Mouse (Mus musculus) kidney, embryonic 16.5 days (tissue): ENCODE results near the gene Hmg20b. TPM values are rescaled to one million over a fixed set of nuclear protein-coding genes. Genes with fewer than 3 reads are reported as not detected.

Source experiments
- ATAC-seq: fragments of 200-750 bp; cut with Nextera tagmentation; 2 replicates; pipeline ENCODE4 v1.8.0; 2017; ENCODE audit warnings: moderate TSS enrichment; ENCODE audit not compliant: low FRiP score, low TSS enrichment
- H3K27ac ChIP-seq: fragments of 300-500 bp; sonication (generic); 2 replicates; pipeline ENCODE4 v1.5.1; 2014; ENCODE audit warnings: low read length
- H3K27me3 ChIP-seq: fragments of 300-500 bp; sonication (generic); 2 replicates; pipeline ENCODE4 v1.6.1; 2014; ENCODE audit warnings: low read length, control low read depth, mixed read lengths; ENCODE audit not compliant: insufficient read depth
- H3K36me3 ChIP-seq: fragments of 300-500 bp; sonication (generic); 2 replicates; pipeline ENCODE4 v1.6.1; 2014; ENCODE audit warnings: low read length, control low read depth, mixed read lengths; ENCODE audit not compliant: insufficient read depth
- H3K4me1 ChIP-seq: fragments of 300-500 bp; sonication (generic); 2 replicates; pipeline ENCODE4 v1.6.1; 2014; ENCODE audit warnings: low read length, control low read depth, mixed read lengths; ENCODE audit not compliant: insufficient read depth
- H3K4me2 ChIP-seq: fragments of 300-500 bp; sonication (generic); replicated peaks from 2 replicates; pipeline ENCODE4 v1.6.1; 2014; ENCODE audit warnings: low read depth, low read length
- H3K4me3 ChIP-seq: fragments of 300-500 bp; sonication (generic); 2 replicates; pipeline ENCODE4 v1.5.1; 2014; ENCODE audit warnings: mild to moderate bottlenecking, low read length
- H3K9ac ChIP-seq: fragments of 300-500 bp; sonication (generic); replicated peaks from 2 replicates; pipeline ENCODE4 v1.6.1; 2014; ENCODE audit warnings: low read length
- H3K9me3 ChIP-seq: fragments of 300-500 bp; sonication (generic); 2 replicates; pipeline ENCODE4 v1.6.1; 2016; ENCODE audit warnings: low read length, control low read depth
- WGBS: fragments of 180-500 bp; shearing (Covaris S2); extraction: QIAGEN DNeasy Blood & Tissue Kit; methylation state at CpG from one replicate; pipeline ENCODE4 v1.1.7; 2014; 5-methylcytosine and 5-hydroxymethylcytosine counted together
- polyA plus RNA-seq: library from polyadenylated mRNA; unstranded; fragments of >200 nt; fragmentation: Nextera tagmentation; extraction: Ambion mirVana; gene quantifications from 2 replicates; pipeline ENCODE4 v1.2.1, GENCODE M21; 2015

The Hmg20b gene
- polyA plus RNA-seq, 1 experiment from 2014 or later = 90.6 TPM

- WGBS = 49% methylated on average over 8 of the region's 8 CpGs
Observed at GRCm38 (mm10) chr10:81344421-81345161, 5.7 kb downstream of the Hmg20b start.

GRCm38 (mm10) chr10:81342686-81343505, 7.4 kb downstream of the Hmg20b start, which contains the start of gene Gipc3:
Gipc3 (minus strand) TSS chr10:81343266.
- peaks cover 20% of the 10 kb centered on the region for H3K4me1 ChIP-seq
- H3K9me3 ChIP-seq = no peaks in the 10 kb centered on the region
- H3K36me3 ChIP-seq = peaks cover 3% of the 10 kb centered on the region; the same call in 1 of the 2 replicates
- H3K4me3 ChIP-seq = peak within 1 kb of the TSS; percentile 54
- H3K9ac ChIP-seq = peak within 1 kb of the TSS; percentile 69
- 2% methylated on average over 62 of the region's 67 CpGs for WGBS
- peaks cover 37% of the 10 kb centered on the region for H3K27me3 ChIP-seq
- H3K4me2 ChIP-seq = peak within 1 kb of the TSS; percentile 83
- no peak for ATAC-seq
- no peak within 1 kb of the TSS for H3K27ac ChIP-seq

More at GRCm38 (mm10) chr10:81344421-81345161, 5.7 kb downstream of the Hmg20b start:
- H3K36me3 ChIP-seq = peaks cover 7% of the 10 kb centered on the region; the same call in 1 of the 2 replicates
- no peak overlapping the region for H3K9ac ChIP-seq
- peaks cover 37% of the 10 kb centered on the region for H3K27me3 ChIP-seq
- no peak overlapping the region for H3K4me2 ChIP-seq
- H3K4me3 ChIP-seq = no peak overlapping the region
- peaks cover 28% of the 10 kb centered on the region for H3K4me1 ChIP-seq
- no peak overlapping the region for H3K27ac ChIP-seq
- no peaks in the 10 kb centered on the region for H3K9me3 ChIP-seq
- ATAC-seq = no peak

- 36% methylated on average over 16 of the region's 16 CpGs for WGBS
- Histone ChIP-seq H3K4me2 (no peak overlapping the region), H3K27ac (no peak overlapping the region), H3K27me3 (peaks cover 37% of the 10 kb centered on the region), H3K9ac (no peak overlapping the region), H3K4me1 (peaks cover 10% of the 10 kb centered on the region), H3K4me3 (no peak overlapping the region), H3K9me3 (no peaks in the 10 kb centered on the region), H3K36me3 (no peaks in the 10 kb centered on the region)
- no peak for ATAC-seq
Observed at GRCm38 (mm10) chr10:81341333-81341949, 8.8 kb downstream of the Hmg20b start.

- H3K4me1 ChIP-seq = peaks cover 15% of the 10 kb centered on the region
- H3K27ac ChIP-seq = no peak overlapping the region
- no peak overlapping the region for H3K9ac ChIP-seq
- WGBS = 41% methylated on average over 17 of the region's 17 CpGs
- H3K4me3 ChIP-seq = no peak overlapping the region
- H3K9me3 ChIP-seq = no peaks in the 10 kb centered on the region
- H3K27me3 ChIP-seq = peaks cover 37% of the 10 kb centered on the region
- no peak overlapping the region for H3K4me2 ChIP-seq
- ATAC-seq = no peak
- no peaks in the 10 kb centered on the region for H3K36me3 ChIP-seq
Observed at GRCm38 (mm10) chr10:81340551-81341332, 9.5 kb downstream of the Hmg20b start.

GRCm38 (mm10) chr10:81336558-81336957, 13.7 kb downstream of the Hmg20b start:
- H3K27me3 ChIP-seq = peaks cover 11% of the 10 kb centered on the region; the same call in 1 of the 2 replicates
- WGBS = 80% methylated on average over 4 of the region's 4 CpGs
- no peak overlapping the region for H3K4me3 ChIP-seq
- ATAC-seq = no peak
- H3K4me1 ChIP-seq = peaks cover 27% of the 10 kb centered on the region
- H3K27ac ChIP-seq = peak overlapping the region; percentile 82; the same call in 1 of the 2 replicates
- H3K36me3 ChIP-seq = no peaks in the 10 kb centered on the region
- H3K9me3 ChIP-seq = no peaks in the 10 kb centered on the region
- H3K9ac ChIP-seq = no peak overlapping the region
- no peak overlapping the region for H3K4me2 ChIP-seq

GRCm38 (mm10) chr10:81335393-81336340, 14.6 kb downstream of the Hmg20b start:
- no peaks in the 10 kb centered on the region for H3K9me3 ChIP-seq
- H3K4me1 ChIP-seq = peaks cover 27% of the 10 kb centered on the region
- no peaks in the 10 kb centered on the region for H3K36me3 ChIP-seq
- H3K4me2 ChIP-seq = no peak overlapping the region
- peak; percentile 46; the same call in 1 of the 2 replicates for ATAC-seq
- WGBS = 41% methylated on average over 19 of the region's 19 CpGs
- H3K4me3 ChIP-seq = no peak overlapping the region
- H3K27ac ChIP-seq = peak overlapping the region; percentile 82
- peak overlapping the region; percentile 29; the same call in 1 of the 2 replicates for H3K9ac ChIP-seq
- 0 out of 2 replicates have a peak, but pooled peaks cover 4% of the 10 kb centered on the region for H3K27me3 ChIP-seq

DNA sequence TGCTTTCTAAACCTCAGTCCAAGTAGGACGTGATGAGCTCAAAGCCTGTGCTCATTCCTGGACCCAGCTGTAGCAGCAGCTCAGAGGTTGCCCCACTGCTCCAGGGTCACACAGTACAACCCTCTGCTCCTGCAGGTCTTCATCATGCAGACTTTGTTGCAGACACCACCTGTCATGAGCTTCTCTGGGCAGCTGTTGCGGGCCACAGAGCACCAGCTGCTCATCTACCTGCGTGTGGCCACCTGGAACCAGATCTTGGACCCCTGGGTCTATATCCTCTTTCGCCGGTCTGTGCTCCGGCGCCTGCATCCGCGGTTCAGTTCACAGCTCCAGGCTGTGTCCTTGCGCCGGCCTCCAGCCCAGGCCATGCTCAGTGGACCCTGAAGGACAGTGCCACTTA, 16.0 kb downstream of the Hmg20b start:
- no peaks in the 10 kb centered on the region for H3K9me3 ChIP-seq
- WGBS = 39% methylated on average over 11 of the region's 11 CpGs
- peak overlapping the region; percentile 71; the same call in 1 of the 2 replicates for H3K27ac ChIP-seq
- H3K4me2 ChIP-seq = no peak overlapping the region
- 0 out of 2 replicates have a peak, but pooled peaks cover 4% of the 10 kb centered on the region for H3K27me3 ChIP-seq
- peaks cover 37% of the 10 kb centered on the region for H3K4me1 ChIP-seq
- no peak for ATAC-seq
- no peak overlapping the region for H3K4me3 ChIP-seq
- H3K9ac ChIP-seq = peak overlapping the region; percentile 34
- H3K36me3 ChIP-seq = no peaks in the 10 kb centered on the region

DNA sequence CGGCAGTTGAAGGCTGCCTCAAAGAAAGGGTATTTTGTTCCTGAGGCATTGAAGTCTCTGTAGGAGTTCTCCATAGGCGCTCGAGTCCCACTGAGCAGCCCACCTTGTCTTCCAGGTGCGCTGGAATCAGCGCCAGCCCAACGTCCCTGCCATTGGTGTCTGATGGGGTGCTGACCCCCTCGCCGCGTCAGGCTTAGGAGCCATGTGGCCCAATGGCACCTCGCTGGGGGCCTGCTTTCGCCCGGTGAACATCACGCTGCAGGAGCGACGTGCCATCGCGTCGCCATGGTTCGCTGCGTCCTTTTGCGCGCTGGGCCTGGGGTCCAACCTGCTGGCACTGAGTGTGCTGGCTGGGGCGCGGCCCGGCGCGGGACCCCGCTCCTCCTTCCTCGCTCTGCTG, 18.0 kb downstream of the Hmg20b start:
- Histone ChIP-seq H3K4me3 (peak overlapping the region; percentile 15), H3K27ac (no peak overlapping the region), H3K9me3 (no peaks in the 10 kb centered on the region), H3K27me3 (0 out of 2 replicates have a peak, but pooled peaks cover 4% of the 10 kb centered on the region), H3K4me1 (peaks cover 50% of the 10 kb centered on the region), H3K36me3 (peaks cover under 1% of the 10 kb centered on the region; the same call in 1 of the 2 replicates), H3K4me2 (peak overlapping the region; percentile 39), H3K9ac (peak overlapping the region; percentile 27)
- 29% methylated on average over 29 of the region's 29 CpGs for WGBS
- ATAC-seq = no peak
